Mouse (Mus musculus) thymus, postnatal 4 days (tissue): ENCODE measurements around the gene Fbxo48.

Source experiments
- DNase-seq: peaks from one replicate; pipeline ENCODE4 v3.0.0; 2021

Fbxo48 gene

GRCm38 (mm10) chr11:16972027-16972426, 20.9 kb downstream of the Fbxo48 start:
- DNase-seq: no peak

- no peak for DNase-seq
These were observed 21.9 kb downstream of the Fbxo48 start for GRCm38 (mm10) chr11:16973086-16973485.

- DNase-seq: no peak
These were observed 25.8 kb downstream of the Fbxo48 start for GRCm38 (mm10) chr11:16976937-16977336.

GRCm38 (mm10) chr11:16977611-16978010, 26.4 kb downstream of the Fbxo48 start:
- no peak for DNase-seq

GRCm38 (mm10) chr11:16978161-16978707, 27.1 kb downstream of the Fbxo48 start:
- no peak for DNase-seq

GRCm38 (mm10) chr11:16986550-16987187, 35.5 kb downstream of the Fbxo48 start:
- DNase-seq: no peak

- DNase-seq: no peak
These were observed 36.7 kb downstream of the Fbxo48 start for GRCm38 (mm10) chr11:16987745-16988328.

- DNase-seq: no peak
These were observed 38.7 kb downstream of the Fbxo48 start for GRCm38 (mm10) chr11:16989885-16990284.

GRCm38 (mm10) chr11:16992880-16993279, 41.7 kb downstream of the Fbxo48 start:
- DNase-seq: no peak

GRCm38 (mm10) chr11:16996818-16997217, 45.6 kb downstream of the Fbxo48 start:
- no peak for DNase-seq

GRCm38 (mm10) chr11:16997465-16997864, 46.3 kb downstream of the Fbxo48 start:
- DNase-seq: no peak

GRCm38 (mm10) chr11:16999387-16999786, 48.2 kb downstream of the Fbxo48 start:
- DNase-seq: no peak

- no peak for DNase-seq
These were observed 48.8 kb downstream of the Fbxo48 start for GRCm38 (mm10) chr11:16999933-17000332.

- DNase-seq: no peak
These were observed 49.5 kb downstream of the Fbxo48 start for GRCm38 (mm10) chr11:17000353-17001334.

GRCm38 (mm10) chr11:17002739-17003373, 51.7 kb downstream of the Fbxo48 start:
- no peak for DNase-seq

- no peak for DNase-seq
These were observed 52.6 kb downstream of the Fbxo48 start for GRCm38 (mm10) chr11:17003757-17004156.
